Mouse (Mus musculus): ENCODE data around the gene Bdh2.

The Bdh2 gene

GRCm38 (mm10) chr3:135280669-135281415 lies at the start of gene Bdh2:
Gene Bdh2, plus strand, starts transcription at chr3:135281221.
- in situ Hi-C loops (cut with MboI, MseI), result no loop called here

GRCm38 (mm10) chr3:135232058-135232457 lies 49.0 kb upstream of the Bdh2 start:
- in situ Hi-C loops (cut with MboI, MseI), result no loop called here

GRCm38 (mm10) chr3:135232462-135232861 lies 48.6 kb upstream of the Bdh2 start:
- in situ Hi-C loops (cut with MboI, MseI), result no loop called here

GRCm38 (mm10) chr3:135245733-135246132 lies 35.3 kb upstream of the Bdh2 start:
- in situ Hi-C loops (cut with MboI, MseI), result no loop called here

GRCm38 (mm10) chr3:135246828-135247227 lies 34.2 kb upstream of the Bdh2 start:
- in situ Hi-C loops (cut with MboI, MseI), result no loop called here

- in situ Hi-C loops (cut with MboI, MseI), result no loop called here
Measured at GRCm38 (mm10) chr3:135249104-135249503, 31.9 kb upstream of the Bdh2 start.

- in situ Hi-C loops (cut with MboI, MseI), result no loop called here
Measured at GRCm38 (mm10) chr3:135251825-135252224, 29.2 kb upstream of the Bdh2 start.

GRCm38 (mm10) chr3:135254784-135255183 lies 26.2 kb upstream of the Bdh2 start:
- in situ Hi-C loops (cut with MboI, MseI), result no loop called here

GRCm38 (mm10) chr3:135258919-135259318 lies 22.1 kb upstream of the Bdh2 start:
- in situ Hi-C loops (cut with MboI, MseI), result no loop called here

GRCm38 (mm10) chr3:135260233-135260632 lies 20.8 kb upstream of the Bdh2 start:
- in situ Hi-C loops (cut with MboI, MseI), result no loop called here

- in situ Hi-C loops (cut with MboI, MseI), result no loop called here
Measured at GRCm38 (mm10) chr3:135268616-135269015, 12.4 kb upstream of the Bdh2 start.

GRCm38 (mm10) chr3:135269391-135269990 lies 11.5 kb upstream of the Bdh2 start:
- in situ Hi-C loops (cut with MboI, MseI), result no loop called here

GRCm38 (mm10) chr3:135272627-135273026 lies 8.4 kb upstream of the Bdh2 start:
- in situ Hi-C loops (cut with MboI, MseI), result no loop called here

GRCm38 (mm10) chr3:135273047-135273446 lies 8.0 kb upstream of the Bdh2 start:
- in situ Hi-C loops (cut with MboI, MseI), result no loop called here

GRCm38 (mm10) chr3:135280160-135280559 lies 861 bp upstream of the Bdh2 start:
- in situ Hi-C loops (cut with MboI, MseI), result no loop called here

- in situ Hi-C loops (cut with MboI, MseI), result no loop called here
Measured at GRCm38 (mm10) chr3:135281701-135282100, 680 bp downstream of the Bdh2 start.

- in situ Hi-C loops (cut with MboI, MseI), result no loop called here
Measured at GRCm38 (mm10) chr3:135285256-135285655, 4.2 kb downstream of the Bdh2 start.

GRCm38 (mm10) chr3:135285807-135286206 lies 4.8 kb downstream of the Bdh2 start:
- in situ Hi-C loops (cut with MboI, MseI), result no loop called here

- in situ Hi-C loops (cut with MboI, MseI), result no loop called here
Measured at GRCm38 (mm10) chr3:135288138-135288750, 7.2 kb downstream of the Bdh2 start.

- in situ Hi-C loops (cut with MboI, MseI), result no loop called here
Measured at GRCm38 (mm10) chr3:135289148-135289547, 8.1 kb downstream of the Bdh2 start.

GRCm38 (mm10) chr3:135290249-135290894 lies 9.4 kb downstream of the Bdh2 start:
- in situ Hi-C loops (cut with MboI, MseI), result loop anchor here (5.0 kb wide), 1 partner anchor 107 kb away; no protein-coding TSS in a partner anchor

GRCm38 (mm10) chr3:135293703-135294102 lies 12.7 kb downstream of the Bdh2 start:
- in situ Hi-C loops (cut with MboI, MseI), result loop anchor here (5.0 kb wide), 1 partner anchor 104 kb away; no protein-coding TSS in a partner anchor
